Mouse (Mus musculus) liver, embryonic 15.5 days (tissue): ENCODE data around the gene Arfgap1. TPM values are rescaled to one million over a fixed set of nuclear protein-coding genes. Genes with fewer than 3 reads are reported as not detected.

Experiments
- ATAC-seq: fragments of 200-750 bp; cut with Nextera tagmentation; 2 replicates; pipeline ENCODE4 v1.8.0; 2017; ENCODE audit warnings: moderate number of reproducible peaks, mild to moderate bottlenecking, moderate library complexity; ENCODE audit not compliant: insufficient read depth
- H3K27ac ChIP-seq: fragments of 300-500 bp; sonication (generic); replicated peaks from 2 replicates; pipeline ENCODE4 v1.5.1; 2015; ENCODE audit warnings: mild to moderate bottlenecking, inconsistent platforms
- H3K27me3 ChIP-seq: fragments of 300-500 bp; sonication (generic); 2 replicates; pipeline ENCODE4 v1.6.1; 2015; ENCODE audit warnings: mild to moderate bottlenecking, inconsistent platforms
- H3K36me3 ChIP-seq: fragments of 300-500 bp; sonication (generic); replicated peaks from 2 replicates; pipeline ENCODE4 v1.6.1; 2015; ENCODE audit warnings: moderate library complexity, mild to moderate bottlenecking, inconsistent platforms
- H3K4me1 ChIP-seq: fragments of 300-500 bp; sonication (generic); replicated peaks from 2 replicates; pipeline ENCODE4 v1.6.1; 2015; ENCODE audit warnings: inconsistent platforms
- H3K4me2 ChIP-seq: fragments of 300-500 bp; sonication (generic); 2 replicates; pipeline ENCODE4 v1.6.1; 2015; ENCODE audit warnings: moderate library complexity, mild to moderate bottlenecking, inconsistent platforms
- H3K4me3 ChIP-seq: fragments of 300-500 bp; sonication (generic); replicated peaks from 2 replicates; pipeline ENCODE4 v1.5.1; 2015; ENCODE audit warnings: mild to moderate bottlenecking, inconsistent platforms
- H3K9ac ChIP-seq: fragments of 300-500 bp; sonication (generic); 2 replicates; pipeline ENCODE4 v1.6.1; 2015; ENCODE audit warnings: moderate library complexity, mild to moderate bottlenecking, inconsistent platforms
- H3K9me3 ChIP-seq: fragments of 300-500 bp; sonication (generic); replicated peaks from 2 replicates; pipeline ENCODE4 v1.6.1; 2016; ENCODE audit warnings: inconsistent platforms
- WGBS: fragments of 180-500 bp; shearing (Covaris S2); methylation state at CpG from one replicate; pipeline ENCODE4 v1.1.7; 2015; ENCODE audit warnings: mixed read lengths; ENCODE audit not compliant: insufficient replicate concordance; 5-methylcytosine and 5-hydroxymethylcytosine counted together
- polyA plus RNA-seq: library from polyadenylated mRNA; unstranded; fragments of >200 nt; fragmentation: Nextera tagmentation; extraction: Ambion mirVana; gene quantifications from 2 replicates; pipeline ENCODE4 v1.2.1, GENCODE M21; 2015

Gene Arfgap1
- polyA plus RNA-seq, 1 experiment from 2014 or later = 32.0 TPM

- no peaks in the 10 kb centered on the region for H3K9me3 ChIP-seq
- no peak overlapping the region for H3K4me3 ChIP-seq
- no peak for ATAC-seq
- H3K27ac ChIP-seq = no peak overlapping the region
- H3K36me3 ChIP-seq = no peaks in the 10 kb centered on the region
- WGBS = 68% methylated on average over 11 of the region's 11 CpGs
- H3K4me2 ChIP-seq = no peak overlapping the region
- H3K9ac ChIP-seq = no peak overlapping the region
- peaks cover 8% of the 10 kb centered on the region; the same call in 1 of the 2 replicates for H3K27me3 ChIP-seq
- H3K4me1 ChIP-seq = no peaks in the 10 kb centered on the region
Observed at GRCm38 (mm10) chr2:181031406-181031934, 64.4 kb downstream of the Arfgap1 start.

Other genes with a start within 250 kb of the Arfgap1 start
- 8.1 and 10.0 TPM in 2 replicates for gene Slc17a9, start 242.0 kb upstream of the Arfgap1 start, polyA plus RNA-seq
- not detected in 2 replicates for gene Bhlhe23, start 190.3 kb upstream of the Arfgap1 start, polyA plus RNA-seq
- gene Ythdf1, start 46.3 kb upstream of the Arfgap1 start, polyA plus RNA-seq = 21.6 and 22.0 TPM in 2 replicates
- gene Birc7, start 38.2 kb upstream of the Arfgap1 start, polyA plus RNA-seq = not detected in 2 replicates
- 0.82 and 2.4 TPM in 2 replicates for gene Nkain4, start 12.5 kb upstream of the Arfgap1 start, polyA plus RNA-seq
- gene Col20a1, start 19.3 kb downstream of the Arfgap1 start, polyA plus RNA-seq = 0.07 TPM in 1 of 2 replicates, not detected in the other
- 0.94 and 1.1 TPM in 2 replicates for gene Chrna4, start 76.3 kb downstream of the Arfgap1 start, polyA plus RNA-seq
- 0.18 and 0.28 TPM in 2 replicates for gene Kcnq2, start 168.1 kb downstream of the Arfgap1 start, polyA plus RNA-seq
- not detected in 2 replicates for gene Eef1a2, start 189.8 kb downstream of the Arfgap1 start, polyA plus RNA-seq
- 95.8 and 96.4 TPM in 2 replicates for gene Ppdpf, start 220.0 kb downstream of the Arfgap1 start, polyA plus RNA-seq
- gene Ptk6, start 235.6 kb downstream of the Arfgap1 start, polyA plus RNA-seq = 0.14 and 0.21 TPM in 2 replicates
- gene Srms, start 246.0 kb downstream of the Arfgap1 start, polyA plus RNA-seq = 0.32 and 0.44 TPM in 2 replicates